Mouse (Mus musculus): ENCODE results near the gene Fancm. TPM values are rescaled to one million over a fixed set of nuclear protein-coding genes. Genes with fewer than 3 reads are reported as not detected.
"Not testable (repeated sequence)": the region's sequence is repeated elsewhere in the genome, so short reads cannot be mapped to it uniquely, and the experiment has no call there.

Fancm gene
- total RNA-seq, 2 experiments from 2014 or later = 6.6 to 11.1 TPM

DNA sequence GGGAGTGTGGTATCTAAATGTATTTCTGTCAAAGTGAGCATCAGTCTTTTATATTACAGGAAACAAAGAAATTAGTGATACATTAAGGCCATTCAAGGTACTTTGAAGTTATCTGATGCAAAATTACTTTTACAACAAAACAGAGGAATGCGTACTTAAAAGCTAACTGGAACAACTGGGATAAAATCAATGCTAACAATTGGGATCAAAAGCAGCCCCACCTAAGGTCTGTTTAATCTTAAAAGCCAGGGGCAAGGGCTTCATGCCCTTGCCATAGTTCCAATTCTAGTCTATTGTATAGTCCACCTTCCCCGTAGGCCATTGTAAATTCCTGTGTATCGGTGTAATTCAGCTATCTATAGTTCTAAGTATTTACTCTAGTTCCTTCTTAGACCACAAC is 39.6 kb downstream of the Fancm start:
- not testable (repeated sequence) for DNase-seq (ENCODE audit: low spot score in 2 of 2)

DNA sequence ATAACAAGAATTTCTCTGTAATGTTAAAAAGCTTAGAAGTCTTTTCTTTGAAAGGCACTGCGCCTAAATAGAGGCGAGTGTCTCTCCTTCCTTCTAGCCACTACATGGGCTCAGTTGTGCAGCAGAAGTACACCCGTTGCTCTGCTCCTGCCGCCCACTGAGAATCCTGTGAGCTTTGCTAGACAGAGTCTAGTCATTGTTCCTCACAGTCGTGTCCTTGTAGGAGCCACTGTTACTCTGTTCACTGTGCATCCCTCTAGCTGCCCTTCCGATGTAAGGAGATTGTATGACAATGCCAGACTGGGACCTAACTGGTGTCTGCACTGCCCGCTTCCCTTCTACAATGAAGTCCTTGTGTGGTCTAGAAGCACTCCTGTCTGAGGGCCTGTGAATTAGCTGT is 43.6 kb downstream of the Fancm start:
- DNase-seq (ENCODE audit: low spot score in 2 of 2) = no peak

DNA sequence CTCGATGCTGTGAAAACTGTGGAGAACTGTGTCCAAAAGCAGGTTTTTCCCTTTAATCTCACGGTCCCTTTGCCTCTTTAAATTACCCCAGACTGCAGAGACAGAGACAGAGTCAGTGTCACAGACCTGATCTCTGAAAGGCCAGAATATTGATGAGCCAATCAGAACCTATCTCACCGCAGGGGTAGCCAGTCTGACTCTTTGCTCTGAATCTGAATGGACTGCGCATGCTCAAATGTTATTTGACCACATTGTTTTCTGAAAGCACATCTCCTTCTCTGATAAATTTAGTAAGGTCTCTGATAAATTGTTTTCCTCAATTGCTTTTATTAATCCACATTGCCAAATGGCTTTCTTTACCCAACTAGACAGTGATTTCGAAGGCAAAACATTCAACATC is 44.0 kb downstream of the Fancm start:
- DNase-seq (ENCODE audit: low spot score in 2 of 2) = no peak

DNA sequence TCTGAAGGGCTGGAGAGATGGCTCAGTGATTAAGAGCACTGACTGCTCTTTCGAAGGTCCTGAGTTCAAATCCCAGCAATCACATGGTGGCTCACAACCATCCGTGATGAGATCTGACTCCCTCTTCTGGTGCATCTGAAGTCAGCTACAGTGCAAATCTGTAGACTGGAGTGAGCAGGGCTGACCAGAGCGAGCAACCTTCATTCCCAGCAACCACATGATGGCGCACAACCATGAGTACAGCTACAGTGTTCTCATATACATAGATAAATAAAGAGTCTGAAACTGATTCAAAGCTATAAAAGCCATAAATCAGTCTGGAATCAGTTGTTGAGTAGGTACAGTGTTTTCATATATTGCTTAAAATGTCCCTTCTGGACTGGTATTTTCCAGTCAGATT is 60.7 kb downstream of the Fancm start:
- DNase-seq (ENCODE audit: low spot score in 2 of 2) = not testable (repeated sequence)

DNA sequence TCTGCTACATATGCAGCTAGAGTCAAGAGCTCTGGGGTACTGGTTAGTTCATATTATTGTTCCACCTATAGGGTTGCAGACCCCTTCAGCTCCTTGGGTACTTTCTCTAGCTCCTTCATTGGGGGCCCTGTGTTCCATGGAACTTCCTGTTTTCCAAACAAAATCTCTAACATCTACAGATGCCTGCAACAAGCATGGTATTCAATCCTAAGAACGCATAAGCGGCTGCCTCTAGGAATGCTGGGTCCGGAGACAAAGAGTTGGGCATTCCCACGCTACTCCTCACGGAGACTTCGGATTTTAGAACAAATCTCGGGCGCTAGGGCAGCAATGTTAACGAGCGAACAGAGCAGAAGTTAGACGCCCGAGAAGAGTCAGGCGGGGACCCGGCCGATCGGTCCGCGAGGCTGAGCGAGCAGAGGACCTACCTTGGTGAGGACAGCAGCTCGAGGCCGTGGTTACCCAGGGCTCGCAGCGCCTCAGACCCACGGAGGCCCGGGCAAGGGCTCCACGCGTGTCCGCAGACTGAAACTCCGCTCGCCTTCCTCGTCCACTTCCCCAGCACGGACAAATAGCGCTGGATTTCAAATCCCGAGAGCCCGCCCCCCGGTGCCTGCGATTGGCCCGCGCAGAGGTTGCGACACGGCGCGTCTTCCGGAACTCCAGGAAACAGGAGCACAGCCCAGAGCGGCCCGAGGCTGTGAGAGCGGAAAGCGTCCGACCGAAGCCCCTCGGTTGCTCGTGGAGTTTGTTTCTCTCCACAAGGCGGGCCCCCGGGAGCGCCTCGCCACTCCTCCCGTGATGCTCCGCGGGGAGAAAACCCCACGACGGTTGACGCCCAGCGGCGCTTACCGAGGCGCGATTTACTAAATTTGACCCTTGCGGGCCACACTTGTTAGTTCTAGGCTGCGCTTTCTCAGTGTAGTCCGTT is 96.9 kb downstream of the Fancm start, which contains the start of gene Mis18bp1:
TSS of gene Mis18bp1 (minus strand) at position 584 of the 931 bp plus-strand sequence.
- peak; percentile 87 to 93 for DNase-seq (ENCODE audit: low spot score in 2 of 2)

DNA sequence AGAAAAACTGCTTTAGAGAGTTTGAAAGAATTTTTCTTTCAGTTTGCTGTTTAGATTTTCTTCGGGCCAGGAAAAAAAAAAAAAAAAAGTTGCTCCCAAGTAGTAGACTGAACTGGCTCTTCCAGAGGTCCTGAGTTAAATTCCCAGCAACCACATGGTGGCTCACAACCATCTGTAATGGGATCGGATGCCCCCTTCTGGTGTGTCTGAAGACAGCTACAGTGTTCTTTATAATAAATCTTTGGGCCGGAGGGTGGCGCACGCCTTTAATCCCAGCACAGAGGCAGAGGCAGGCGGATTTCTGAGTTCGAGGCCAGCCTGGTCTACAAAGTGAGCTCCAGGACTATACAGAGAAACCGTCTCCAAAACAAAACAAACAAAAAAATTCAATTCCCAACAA is 97.6 kb downstream of the Fancm start:
- DNase-seq (ENCODE audit: low spot score in 2 of 2) = peak; percentile 40 to 43

DNA sequence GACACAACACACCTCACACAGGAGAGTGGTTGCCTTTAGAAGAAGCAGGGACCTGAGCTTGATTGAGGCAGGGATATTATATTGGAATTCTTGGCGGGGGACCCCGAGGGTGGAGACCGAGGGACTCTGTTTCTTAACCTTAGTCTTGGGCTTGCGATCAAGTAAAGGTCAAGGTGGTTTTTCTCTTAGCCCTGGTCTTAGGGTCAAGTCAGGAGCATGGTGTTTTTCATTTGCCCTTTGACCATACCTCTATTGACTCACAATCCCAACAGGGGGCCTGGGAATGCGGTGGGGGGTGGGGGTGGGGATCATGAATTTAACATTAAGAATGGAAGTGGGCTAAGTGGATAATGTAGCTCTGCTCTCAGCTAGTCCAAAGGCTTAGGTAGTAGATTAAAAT is 98.3 kb downstream of the Fancm start:
- DNase-seq (ENCODE audit: low spot score in 2 of 2) = no peak

Other genes starting within 250 kb of the Fancm start
- gene Gm527, start 157.7 kb upstream of the Fancm start, total RNA-seq (2021) = 1 to 10 TPM; 4.5 to 5.1 TPM
- gene Klhl28, start 110.1 kb upstream of the Fancm start, total RNA-seq (2021) = 10 to 100 TPM; 12.3 to 12.8 TPM
- gene Togaram1, start 109.8 kb upstream of the Fancm start, total RNA-seq (2021) = 10 to 100 TPM; 28.6 to 39.0 TPM
- 10 to 100 TPM; 31.9 to 34.4 TPM for gene Prpf39, start 39.3 kb upstream of the Fancm start, total RNA-seq (2021)
- gene Fkbp3, start 1.6 kb upstream of the Fancm start, total RNA-seq (2021) = 100 to 1,000 TPM in 1 of 2 experiments, 10 to 100 TPM in 1; 92.5 to 113 TPM
- under 1 TPM; 0.36 to 0.42 TPM for gene Mis18bp1, start 97.0 kb downstream of the Fancm start, total RNA-seq (2021)
- under 1 TPM in 1 of 2 experiments, not detected in 1; 0.19 TPM for gene Wdr20rt, start 149.9 kb downstream of the Fancm start, total RNA-seq (2021)